ENCODE assay signal across 24 mouse cellular contexts in the genomic region with DNA sequence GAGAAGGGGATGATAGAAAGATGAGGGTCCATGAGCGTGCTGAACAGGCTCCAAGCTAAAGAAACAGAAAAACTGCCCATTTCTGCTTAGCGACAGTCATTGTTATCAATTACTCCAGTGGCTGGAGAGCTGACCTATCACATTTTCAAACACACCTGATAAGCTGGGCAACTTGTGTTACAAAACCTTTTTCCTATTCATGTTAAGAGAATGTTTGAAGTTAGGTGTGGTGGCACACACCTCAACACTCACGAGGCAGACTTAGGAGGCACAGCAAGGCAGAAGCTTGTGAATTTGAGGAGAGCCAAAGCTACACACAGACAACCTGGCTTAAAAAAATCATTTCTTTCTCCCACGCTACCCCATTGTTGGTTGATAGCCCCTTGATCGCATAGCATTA. TPM values are rescaled to one million over a fixed set of nuclear protein-coding genes. Genes with fewer than 3 reads are reported as not detected.
"Had no signal": no experiment of that assay in that cellular context is flagged by ENCODE, and none has a peak within 500 bp of the region (broad histone marks: within the 10 kb centered on the region; RNA-seq: fewer than 3 reads in every experiment).

No protein-coding gene starts in this region.

- H3K36me3 ChIP-seq: lung, embryonic 15.5 days; midbrain, embryonic 12.5 days; neural tube, embryonic 15.5 days had no signal

- H3K27ac ChIP-seq: liver, embryonic 13.5 days; liver, embryonic 15.5 days; lung, embryonic 15.5 days; macrophage; midbrain, embryonic 10.5 days; midbrain, embryonic 12.5 days; neural tube, embryonic 13.5 days; neural tube, embryonic 15.5 days had no signal

- H3K27me3 ChIP-seq: liver, embryonic 13.5 days; liver, embryonic 15.5 days; lung, embryonic 15.5 days; megakaryocyte, embryonic 14.5 days; midbrain, embryonic 12.5 days; neural tube, embryonic 13.5 days; neural tube, embryonic 15.5 days had no signal

- H3K4me3 ChIP-seq: liver, embryonic 13.5 days; liver, embryonic 15.5 days; lung, embryonic 15.5 days; megakaryocyte, embryonic 14.5 days; midbrain, embryonic 10.5 days; midbrain, embryonic 12.5 days; myocyte; neural tube, embryonic 13.5 days; neural tube, embryonic 15.5 days had no signal

- H3K9ac ChIP-seq: liver, embryonic 13.5 days; liver, embryonic 15.5 days; liver, postnatal 0 days; lung, embryonic 15.5 days; midbrain, embryonic 12.5 days; neural tube, embryonic 13.5 days; neural tube, embryonic 15.5 days had no signal

- H3K9me3 ChIP-seq: liver, embryonic 13.5 days; liver, embryonic 15.5 days; lung, embryonic 15.5 days; megakaryocyte, embryonic 14.5 days; midbrain, embryonic 10.5 days; midbrain, embryonic 12.5 days; neural tube, embryonic 13.5 days; neural tube, embryonic 15.5 days had no signal

- ATAC-seq: liver, postnatal 0 days; midbrain, embryonic 16.5 days had no signal

- H3K4me2 ChIP-seq: liver, embryonic 11.5 days; liver, embryonic 13.5 days; liver, embryonic 15.5 days; lung, embryonic 15.5 days; midbrain, embryonic 12.5 days; neural tube, embryonic 13.5 days; neural tube, embryonic 15.5 days had no signal

- H3K4me1 ChIP-seq: lung, embryonic 15.5 days; megakaryocyte, embryonic 14.5 days; midbrain, embryonic 10.5 days; midbrain, embryonic 12.5 days; neural tube, embryonic 13.5 days; neural tube, embryonic 15.5 days had no signal

- DNase-seq: liver, embryonic 13.5 days; liver, postnatal 0 days; lung, adult 2 months; lung, postnatal 10 days; midbrain, embryonic 14.5 days; retina, postnatal 1 day; right cerebral cortex, postnatal 14 days; thymus, adult 2 months; thymus, postnatal 25 days; thymus, postnatal 4 days had no signal

RNA-seq across cellular contexts. Expression of a gene that starts 50.9 kb away (rescaled TPM):
- total RNA-seq: megakaryocyte progenitor cell, adult 5-6 weeks had no signal
- polyA plus RNA-seq: liver, embryonic 11.5 days; liver, embryonic 13.5 days; liver, embryonic 15.5 days; liver, postnatal 0 days; lung, adult 2 months; lung, embryonic 15.5 days; macrophage; midbrain, embryonic 10.5 days; midbrain, embryonic 12.5 days; midbrain, embryonic 14.5 days; midbrain, embryonic 16.5 days; myocyte; neural tube, embryonic 11.5 days; neural tube, embryonic 13.5 days; neural tube, embryonic 15.5 days; spleen, adult 2 months had no signal
